Mouse (Mus musculus) c-Kit-positive CD71-positive TER-119-negative erythroid progenitor cells, embryonic 14.5 days (primary cell): ENCODE results near the gene Acvr1b.

Source experiments
- DNase-seq: peaks from one replicate; pipeline ENCODE4 v3.0.0-alpha.2; 2013; ENCODE audit warnings: low read depth

Gene Acvr1b

DNA sequence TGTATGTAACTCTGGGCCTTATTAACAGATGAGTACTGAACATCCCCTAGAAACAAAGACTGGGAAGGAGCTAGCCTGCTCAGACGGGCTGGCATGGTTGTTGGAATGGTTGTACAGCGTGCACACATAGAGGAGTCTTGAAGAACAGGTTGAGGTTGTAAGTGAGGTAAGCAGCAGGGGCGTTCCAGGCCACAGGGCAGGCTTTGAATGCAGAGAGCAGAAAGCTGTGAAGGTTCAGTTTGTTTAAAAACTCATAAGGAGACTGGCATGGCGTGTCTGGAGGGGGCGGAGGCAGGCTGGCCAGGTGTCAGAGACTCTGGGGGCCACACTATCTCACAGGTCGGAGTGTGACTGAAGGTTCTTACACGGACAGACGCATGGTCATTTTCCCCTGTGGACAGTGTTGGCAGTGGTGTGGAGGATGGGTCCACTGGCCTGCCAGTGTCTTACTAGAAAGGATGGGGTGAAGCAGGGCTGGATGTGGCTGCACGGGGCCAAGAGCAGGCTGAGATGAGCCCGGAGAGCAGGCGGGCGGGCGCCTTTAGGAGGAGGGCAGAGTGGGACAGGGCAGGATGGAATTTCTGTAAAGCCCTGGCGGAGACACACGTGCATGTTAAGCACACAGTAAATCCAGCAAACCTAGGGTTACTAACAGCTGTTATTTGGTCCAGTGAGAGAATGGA is 23.8 kb downstream of the Acvr1b start:
- DNase-seq: no peak

GRCm38 (mm10) chr15:101198218-101198617 is 24.4 kb downstream of the Acvr1b start:
- DNase-seq: no peak

DNA sequence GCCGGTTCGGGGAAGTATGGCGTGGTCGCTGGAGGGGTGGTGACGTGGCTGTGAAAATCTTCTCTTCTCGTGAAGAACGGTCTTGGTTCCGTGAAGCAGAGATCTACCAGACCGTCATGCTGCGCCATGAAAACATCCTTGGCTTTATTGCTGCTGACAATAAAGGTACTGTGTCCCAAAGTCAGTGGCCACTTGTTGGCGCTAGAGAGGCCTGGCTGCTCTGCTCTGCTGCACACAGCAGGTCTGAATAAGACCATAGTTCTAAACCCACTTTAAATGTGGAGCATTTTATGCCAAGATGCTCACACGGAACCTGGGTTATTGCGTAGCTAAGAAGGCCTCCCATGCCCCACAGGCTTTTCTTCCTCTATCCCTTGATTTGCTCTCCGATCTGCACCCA is 25.0 kb downstream of the Acvr1b start:
- no peak for DNase-seq

GRCm38 (mm10) chr15:101200777-101201295 is 27.0 kb downstream of the Acvr1b start:
- no peak for DNase-seq

DNA sequence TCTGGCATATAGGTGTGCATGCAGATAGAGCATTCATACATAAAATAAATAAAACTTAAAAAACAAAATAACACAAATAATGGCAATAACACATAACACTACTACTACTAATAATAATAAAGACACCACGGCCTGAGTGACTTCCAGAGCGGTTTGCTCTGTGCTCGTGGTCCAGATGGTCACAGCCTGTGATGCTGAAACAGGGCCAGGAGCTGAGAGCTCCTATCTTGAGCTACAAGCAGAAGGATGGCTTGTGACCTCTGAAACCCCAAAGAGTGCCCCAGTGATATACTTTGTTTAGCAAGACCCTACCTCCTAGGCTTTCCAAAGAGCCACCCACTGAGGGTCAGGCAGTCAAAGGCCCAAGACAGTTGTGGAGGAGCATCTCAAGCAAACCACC is 27.5 kb downstream of the Acvr1b start:
- no peak for DNase-seq

DNA sequence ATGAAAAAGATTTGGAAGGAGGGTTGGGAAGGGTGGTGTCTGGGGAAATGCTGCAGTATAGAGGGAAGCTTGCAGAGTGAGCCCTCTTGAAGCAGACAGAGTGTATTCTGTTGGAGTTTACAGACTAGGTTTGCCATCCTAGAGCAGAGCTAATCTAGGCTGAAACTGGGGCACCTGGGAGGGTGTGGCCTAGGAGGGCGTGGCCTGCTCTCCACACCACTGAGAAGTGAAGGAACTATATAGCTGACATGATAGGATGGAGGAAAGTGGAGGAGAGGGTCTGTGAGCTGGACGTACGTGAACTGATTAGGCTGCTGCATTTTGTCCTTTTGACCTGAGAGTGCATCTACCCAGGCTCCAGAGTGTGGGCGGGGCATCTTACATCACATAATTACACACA is 29.8 kb downstream of the Acvr1b start:
- no peak for DNase-seq

DNA sequence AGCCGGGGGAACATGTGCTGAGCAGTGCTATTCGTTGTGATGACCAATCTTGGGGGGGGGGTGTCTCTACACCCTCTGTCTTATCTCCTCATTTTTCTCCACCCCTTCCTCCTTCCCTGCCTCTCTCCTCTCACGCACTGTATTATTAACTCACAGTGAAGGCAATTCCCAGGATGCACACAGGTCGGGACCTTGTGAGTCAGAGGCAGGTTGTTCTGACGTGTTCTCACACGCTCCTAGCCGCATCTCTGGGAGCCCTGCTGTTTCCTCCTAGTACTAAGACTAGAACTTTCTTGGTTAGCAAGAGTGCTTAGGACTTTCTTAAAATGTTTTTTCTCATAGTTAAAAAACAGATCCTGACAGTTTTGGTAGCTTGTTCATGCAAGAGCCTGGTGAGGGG is 30.9 kb downstream of the Acvr1b start:
- no peak for DNase-seq

- peak; percentile 46 for DNase-seq
Measured at GRCm38 (mm10) chr15:101210228-101210627, 36.4 kb downstream of the Acvr1b start.

- DNase-seq: no peak
Measured at GRCm38 (mm10) chr15:101210998-101211613, 37.2 kb downstream of the Acvr1b start.

- no peak for DNase-seq
Measured at GRCm38 (mm10) chr15:101212435-101212834, 38.6 kb downstream of the Acvr1b start.

- no peak for DNase-seq
Measured at GRCm38 (mm10) chr15:101215136-101215535, 41.3 kb downstream of the Acvr1b start.

GRCm38 (mm10) chr15:101216036-101216435 is 42.2 kb downstream of the Acvr1b start:
- no peak for DNase-seq

DNA sequence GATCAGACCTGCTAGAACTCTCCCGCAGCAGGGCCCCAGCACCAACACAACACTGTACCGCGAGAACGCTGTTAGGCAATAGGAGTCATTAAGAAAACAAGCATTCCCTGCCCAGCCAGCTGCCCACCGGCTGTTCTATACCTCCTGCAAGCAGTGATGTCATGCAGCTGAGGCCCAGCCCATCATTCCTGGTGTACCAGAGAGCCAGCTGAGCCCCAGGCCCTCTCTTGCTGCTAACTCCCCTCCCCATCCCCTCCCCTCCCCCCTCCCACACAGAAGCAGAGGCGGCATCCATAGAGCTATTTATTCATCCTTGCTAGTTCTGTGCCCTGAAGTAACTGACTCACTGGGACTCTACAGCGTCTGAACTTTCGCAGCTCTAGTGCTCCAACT is 47.0 kb downstream of the Acvr1b start:
- DNase-seq: no peak

GRCm38 (mm10) chr15:101221298-101222104 is 47.6 kb downstream of the Acvr1b start:
- DNase-seq: peak; percentile 28

DNA sequence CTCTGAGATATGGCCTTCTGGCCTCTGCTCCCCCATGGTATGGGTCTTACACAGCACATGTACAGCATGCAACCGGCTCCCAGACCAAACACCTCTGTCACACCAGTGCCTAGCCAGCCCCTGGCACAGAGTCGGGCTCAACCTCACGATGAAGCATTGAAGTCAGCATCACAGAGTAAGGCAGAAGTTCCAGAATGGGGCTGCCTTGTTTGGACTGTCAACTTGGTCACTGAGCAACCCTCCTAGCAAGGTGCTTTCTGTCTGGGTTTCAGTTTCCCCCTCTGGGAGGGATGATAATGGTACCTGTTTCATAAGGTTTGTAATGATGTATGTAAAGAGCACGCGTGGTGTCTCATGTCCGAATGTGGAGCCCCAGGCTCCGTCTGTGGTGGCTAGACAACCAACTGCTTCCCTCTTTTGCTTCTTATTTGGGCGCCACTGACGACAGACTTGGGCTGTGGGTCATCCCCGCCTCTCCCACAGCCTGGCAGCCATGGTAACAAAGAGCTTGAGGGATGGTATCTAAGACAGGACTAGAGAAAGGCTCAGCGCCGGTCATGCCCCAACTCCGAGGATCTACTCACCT is 49.1 kb downstream of the Acvr1b start:
- DNase-seq: no peak

DNA sequence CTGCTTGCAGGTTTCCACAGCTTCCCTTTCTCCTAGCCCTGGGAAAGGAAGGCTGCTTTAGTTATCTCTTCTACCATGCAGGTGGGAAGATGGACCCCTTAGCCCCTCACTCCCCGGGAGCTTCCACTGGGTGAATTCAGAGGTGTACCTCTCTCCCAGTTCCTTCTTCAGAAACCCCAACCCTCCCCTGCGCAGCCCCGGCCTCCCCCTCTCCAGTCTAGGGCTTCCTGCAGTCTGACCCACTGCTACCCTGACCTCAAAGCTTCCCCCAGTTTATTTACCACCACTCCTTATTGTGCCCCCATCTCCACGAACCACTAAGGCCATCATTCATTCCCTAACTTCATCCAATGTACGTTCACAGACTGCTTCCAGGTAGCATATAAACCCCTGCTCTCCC is 49.7 kb downstream of the Acvr1b start:
- no peak for DNase-seq

DNA sequence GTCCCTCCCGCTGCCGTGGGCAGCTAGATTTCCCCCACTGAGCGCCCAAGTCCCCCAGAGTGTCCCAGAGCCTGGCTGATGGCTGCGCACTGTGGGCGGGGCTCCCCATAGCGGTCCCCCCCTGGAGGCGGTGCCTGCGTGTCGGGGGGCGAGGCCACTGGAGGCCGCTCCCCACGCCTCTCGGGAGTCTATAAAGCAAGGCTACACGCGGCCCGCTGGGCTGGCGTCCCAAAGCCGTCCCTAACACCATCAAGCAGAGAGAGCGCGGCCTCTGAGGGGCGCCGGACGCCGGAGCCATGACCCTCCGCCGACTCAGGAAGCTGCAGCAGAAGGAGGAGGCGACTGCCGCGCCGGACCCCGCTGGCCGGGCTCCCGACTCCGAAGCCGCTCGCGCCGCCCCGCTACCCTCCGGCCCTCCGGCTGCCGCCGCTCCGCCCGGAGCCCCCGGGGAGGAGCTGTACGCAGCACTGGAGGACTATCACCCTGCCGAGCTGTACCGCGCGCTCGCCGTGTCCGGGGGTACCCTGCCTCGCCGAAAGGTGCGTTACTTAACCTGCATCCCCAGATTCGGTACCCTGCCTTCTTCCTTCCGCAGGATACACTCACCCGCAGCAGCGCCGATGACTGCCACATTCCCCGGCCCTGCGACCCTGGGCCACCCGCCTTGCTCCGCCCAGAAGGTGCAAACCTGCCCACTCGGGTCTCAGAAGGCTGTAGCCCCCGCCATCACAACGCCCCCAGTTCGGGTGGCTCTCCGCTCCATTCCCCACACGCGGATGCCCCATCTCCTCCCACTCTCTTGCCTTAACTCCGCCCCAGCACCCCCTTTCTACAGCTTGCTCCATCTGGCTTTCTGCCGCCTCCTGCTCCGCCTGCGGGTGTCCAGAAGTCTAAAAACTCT is 50.4 kb downstream of the Acvr1b start, which contains the start of gene Grasp:
TSS of gene Grasp (plus strand) at position 183 of the 901 bp plus-strand sequence.
- no peak for DNase-seq

GRCm38 (mm10) chr15:101224977-101225376 is 51.1 kb downstream of the Acvr1b start:
- DNase-seq: no peak

DNA sequence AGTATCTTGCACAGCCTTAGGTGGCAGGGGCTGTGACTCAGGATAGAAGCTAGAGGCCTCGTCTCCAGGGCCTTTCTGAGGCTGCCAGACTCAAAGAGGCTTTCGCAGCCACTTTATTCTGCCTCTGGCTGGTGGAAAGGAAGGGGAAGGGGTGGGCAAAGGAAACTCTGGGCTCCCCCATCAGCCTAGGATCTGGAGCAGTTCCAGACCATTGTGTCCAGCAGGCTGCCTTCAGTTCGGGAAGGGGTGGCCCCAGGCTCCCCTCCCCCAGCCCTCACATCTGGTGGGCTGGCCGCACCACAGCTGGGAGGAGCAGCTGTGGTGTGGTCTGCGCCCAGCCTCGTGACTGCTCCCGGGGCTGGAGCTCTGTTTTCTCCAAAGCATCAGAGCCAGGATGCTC is 54.1 kb downstream of the Acvr1b start:
- DNase-seq: no peak

GRCm38 (mm10) chr15:101228866-101229590 is 55.2 kb downstream of the Acvr1b start:
- DNase-seq: no peak

DNA sequence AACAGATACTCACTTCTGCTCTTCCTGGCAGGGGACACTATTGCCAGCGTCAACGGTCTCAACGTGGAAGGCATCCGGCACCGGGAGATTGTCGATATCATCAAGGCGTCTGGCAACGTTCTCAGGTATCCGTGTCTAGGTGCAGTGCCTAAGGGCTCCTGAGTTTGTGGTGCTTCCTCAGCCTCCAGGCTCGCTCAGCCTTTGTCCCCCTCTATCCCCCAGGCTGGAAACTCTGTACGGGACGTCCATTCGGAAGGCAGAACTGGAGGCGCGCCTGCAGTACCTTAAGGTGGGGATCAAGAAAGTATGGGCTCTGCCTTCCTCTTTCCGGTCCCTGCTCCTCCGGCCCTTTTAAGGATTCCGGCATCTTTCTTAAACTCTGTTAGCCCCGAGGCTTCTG is 56.6 kb downstream of the Acvr1b start:
- DNase-seq: no peak
